Mouse (Mus musculus): ENCODE data around the gene Hnrnpl. TPM values are rescaled to one million over a fixed set of nuclear protein-coding genes. Genes with fewer than 3 reads are reported as not detected.

The Hnrnpl gene
- polyA plus RNA-seq, 1 experiment from 2014 or later, result 425 TPM

DNA sequence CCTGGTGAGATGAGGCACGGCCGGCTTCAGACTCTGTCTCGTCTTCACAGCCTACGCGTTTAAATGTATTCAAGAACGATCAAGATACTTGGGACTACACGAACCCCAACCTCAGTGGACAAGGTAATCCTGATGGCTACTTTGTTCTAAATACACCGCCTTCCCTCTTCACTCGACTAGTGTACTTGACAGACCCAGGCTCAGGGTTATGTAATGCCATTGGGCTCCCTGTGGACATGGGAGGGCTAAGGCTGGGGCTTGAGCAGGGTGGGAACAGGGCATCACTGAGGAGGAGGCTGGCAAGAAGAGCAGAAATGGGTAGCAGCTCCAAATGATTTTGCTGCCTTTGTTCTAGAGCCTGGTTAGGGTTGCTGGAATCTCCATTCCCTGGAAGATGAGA, 6.9 kb downstream of the Hnrnpl start:
- Histone ChIP-seq H3K4me2 (no peak overlapping the region; the same call in 1 of the 2 replicates), H3K9ac (replicated peaks) (no peak overlapping the region), H3K27ac (no peak overlapping the region), H3K4me1 (replicated peaks) (peaks cover 52% of the 10 kb centered on the region), H3K4me3 (replicated peaks) (no peak overlapping the region), H3K9me3 (no peaks in the 10 kb centered on the region), H3K36me3 (peaks cover 86% of the 10 kb centered on the region), H3K27me3 (no peaks in the 10 kb centered on the region)
- ATAC-seq (ENCODE audit: insufficient number of reproducible peaks, insufficient read depth, low FRiP score, low TSS enrichment, low read depth), result no peak
- 89% methylated on average over 9 of the region's 9 CpGs for WGBS

- no peak overlapping the region for H3K27ac ChIP-seq
- peaks cover 52% of the 10 kb centered on the region for H3K4me1 ChIP-seq (replicated peaks)
- peaks cover 96% of the 10 kb centered on the region for H3K36me3 ChIP-seq
- no peak overlapping the region for H3K9ac ChIP-seq (replicated peaks)
- H3K27me3 ChIP-seq, result no peaks in the 10 kb centered on the region
- no peak overlapping the region for H3K4me3 ChIP-seq (replicated peaks)
- no peak overlapping the region for H3K4me2 ChIP-seq
- H3K9me3 ChIP-seq, result no peaks in the 10 kb centered on the region
- ATAC-seq (ENCODE audit: insufficient number of reproducible peaks, insufficient read depth, low FRiP score, low TSS enrichment, low read depth), result no peak
- WGBS, result 88% methylated on average over 9 of the region's 9 CpGs
Measured at GRCm38 (mm10) chr7:28816201-28816600, 7.9 kb downstream of the Hnrnpl start.

DNA sequence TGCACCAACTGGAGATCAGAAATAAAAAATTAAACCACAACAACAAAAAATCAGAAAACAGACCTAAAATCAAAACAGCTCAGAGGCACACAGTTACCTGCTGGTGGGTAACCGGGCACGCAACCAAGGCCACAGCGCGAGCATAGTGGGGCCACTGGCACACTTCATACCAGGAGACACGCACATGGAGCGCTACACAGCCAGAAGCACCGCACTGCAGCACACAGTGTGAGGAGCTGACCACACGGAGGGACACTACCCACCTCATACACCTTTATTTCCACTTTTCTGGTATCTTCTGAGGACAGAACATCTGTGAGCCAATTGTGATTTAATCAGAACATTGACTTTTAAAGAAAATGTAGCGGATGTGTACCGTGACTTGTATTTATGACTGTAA, 8.6 kb downstream of the Hnrnpl start:
- no peak overlapping the region for H3K27ac ChIP-seq
- H3K4me1 ChIP-seq (replicated peaks), result peaks cover 50% of the 10 kb centered on the region
- H3K9me3 ChIP-seq, result no peaks in the 10 kb centered on the region
- no peaks in the 10 kb centered on the region for H3K27me3 ChIP-seq
- H3K36me3 ChIP-seq, result peaks cover 100% of the 10 kb centered on the region
- WGBS, result 95% methylated on average over 10 of the region's 10 CpGs
- H3K4me2 ChIP-seq, result no peak overlapping the region
- ATAC-seq (ENCODE audit: insufficient number of reproducible peaks, insufficient read depth, low FRiP score, low TSS enrichment, low read depth), result no peak
- no peak overlapping the region for H3K4me3 ChIP-seq (replicated peaks)
- no peak overlapping the region for H3K9ac ChIP-seq (replicated peaks)

DNA sequence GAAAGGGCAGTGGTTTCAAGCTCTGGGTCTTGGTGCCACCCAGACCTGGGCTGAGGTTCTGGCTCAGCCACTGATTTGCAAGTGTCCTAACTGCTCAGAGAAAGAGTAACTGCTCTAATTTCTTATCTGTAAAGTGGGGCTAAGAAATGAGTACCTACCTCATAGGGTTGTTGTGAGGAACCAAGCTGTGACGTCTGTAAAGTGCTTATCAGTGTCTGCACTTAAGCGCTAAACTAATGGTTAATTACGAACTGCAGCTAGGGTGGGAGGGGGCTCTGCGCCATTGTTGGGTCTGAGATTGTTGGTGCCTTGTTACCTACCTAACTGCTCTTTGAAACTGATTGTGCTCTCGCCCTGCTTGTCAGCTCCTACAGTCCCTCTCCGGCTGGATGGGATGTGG, 9.2 kb downstream of the Hnrnpl start:
- no peak overlapping the region; the same call in 1 of the 2 replicates for H3K9ac ChIP-seq (replicated peaks)
- H3K4me2 ChIP-seq, result no peak overlapping the region
- no peak overlapping the region for H3K4me3 ChIP-seq (replicated peaks)
- peaks cover 100% of the 10 kb centered on the region for H3K36me3 ChIP-seq
- no peak for ATAC-seq (ENCODE audit: insufficient number of reproducible peaks, insufficient read depth, low FRiP score, low TSS enrichment, low read depth)
- H3K27ac ChIP-seq, result no peak overlapping the region
- WGBS, result 74% methylated on average over 6 of the region's 6 CpGs
- no peaks in the 10 kb centered on the region for H3K9me3 ChIP-seq
- no peaks in the 10 kb centered on the region for H3K27me3 ChIP-seq
- H3K4me1 ChIP-seq (replicated peaks), result peaks cover 44% of the 10 kb centered on the region

DNA sequence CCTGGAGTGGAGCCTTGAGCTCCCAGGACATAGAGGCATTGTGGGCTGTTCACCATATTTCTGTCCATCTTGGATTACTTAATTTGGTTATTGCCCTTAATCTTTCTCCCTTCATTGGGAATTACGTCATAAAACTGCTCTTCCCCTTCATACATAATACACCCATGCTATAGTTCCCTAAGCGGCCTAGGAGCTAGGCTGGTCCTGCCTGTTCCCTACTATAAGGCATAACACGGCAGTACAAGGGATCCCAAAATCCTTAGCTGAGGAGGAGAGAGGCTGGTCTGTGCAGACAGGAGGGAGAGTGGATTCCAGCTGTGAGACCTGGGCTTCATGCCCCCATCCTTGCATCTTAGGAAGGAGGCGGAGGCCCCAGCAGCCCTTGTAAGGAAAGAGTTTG, 9.6 kb downstream of the Hnrnpl start:
- no peak overlapping the region for H3K4me2 ChIP-seq
- ATAC-seq (ENCODE audit: insufficient number of reproducible peaks, insufficient read depth, low FRiP score, low TSS enrichment, low read depth), result no peak
- H3K36me3 ChIP-seq, result peaks cover 100% of the 10 kb centered on the region
- no peak overlapping the region; the same call in 1 of the 2 replicates for H3K9ac ChIP-seq (replicated peaks)
- no peaks in the 10 kb centered on the region for H3K9me3 ChIP-seq
- no peak overlapping the region for H3K4me3 ChIP-seq (replicated peaks)
- WGBS, result 84% methylated on average over 4 of the region's 4 CpGs
- H3K4me1 ChIP-seq (replicated peaks), result peaks cover 39% of the 10 kb centered on the region
- no peaks in the 10 kb centered on the region for H3K27me3 ChIP-seq
- no peak overlapping the region for H3K27ac ChIP-seq

DNA sequence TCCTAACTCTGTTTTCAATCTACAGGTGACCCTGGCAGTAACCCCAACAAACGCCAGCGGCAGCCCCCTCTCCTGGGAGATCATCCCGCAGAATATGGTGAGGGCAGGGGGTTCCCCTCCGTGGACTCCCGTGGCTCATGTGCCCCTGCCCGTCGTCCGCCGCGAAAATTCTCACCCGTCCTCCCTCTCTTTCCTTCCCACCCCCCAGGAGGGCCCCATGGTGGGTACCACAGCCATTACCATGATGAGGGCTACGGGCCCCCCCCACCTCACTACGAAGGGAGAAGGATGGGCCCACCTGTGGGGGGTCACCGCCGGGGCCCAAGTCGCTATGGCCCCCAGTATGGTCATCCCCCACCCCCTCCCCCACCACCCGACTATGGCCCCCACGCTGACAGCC, 10.1 kb downstream of the Hnrnpl start:
- Histone ChIP-seq H3K4me1 (replicated peaks) (peaks cover 37% of the 10 kb centered on the region), H3K9ac (replicated peaks) (no peak overlapping the region), H3K9me3 (no peaks in the 10 kb centered on the region), H3K36me3 (peaks cover 99% of the 10 kb centered on the region), H3K27ac (no peak overlapping the region), H3K4me2 (no peak overlapping the region), H3K27me3 (no peaks in the 10 kb centered on the region), H3K4me3 (replicated peaks) (no peak overlapping the region)
- WGBS, result 88% methylated on average over 18 of the region's 18 CpGs
- no peak for ATAC-seq (ENCODE audit: insufficient number of reproducible peaks, insufficient read depth, low FRiP score, low TSS enrichment, low read depth)

DNA sequence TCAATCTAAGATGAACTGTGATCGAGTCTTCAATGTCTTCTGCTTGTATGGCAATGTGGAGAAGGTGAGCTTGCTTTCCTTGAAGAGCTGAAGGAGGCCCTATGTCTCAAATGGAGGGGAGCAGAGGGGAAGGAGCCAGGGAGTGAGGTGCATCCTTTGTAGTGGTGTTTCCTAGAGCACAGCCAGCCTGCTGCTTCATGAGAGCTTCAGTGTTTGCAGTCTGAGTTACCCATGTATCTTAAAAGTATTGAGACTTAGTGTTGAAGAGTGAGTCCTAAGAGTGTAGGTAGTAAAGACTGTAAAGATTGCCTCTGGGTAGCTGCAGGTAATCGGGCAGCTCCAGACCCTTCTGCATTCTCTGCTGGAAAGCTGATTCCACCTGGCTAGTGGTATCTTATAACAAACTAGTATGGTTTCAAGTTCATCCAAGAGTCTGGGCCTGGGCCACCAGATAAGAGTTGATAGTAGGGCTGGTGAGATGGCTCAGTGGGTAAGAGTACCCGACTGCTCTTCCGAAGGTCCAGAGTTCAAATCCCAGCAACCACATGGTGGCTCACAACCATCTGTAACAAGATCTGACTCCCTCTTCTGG, 10.6 kb downstream of the Hnrnpl start:
- Histone ChIP-seq H3K9me3 (no peaks in the 10 kb centered on the region), H3K4me1 (replicated peaks) (peaks cover 33% of the 10 kb centered on the region), H3K36me3 (peaks cover 94% of the 10 kb centered on the region), H3K9ac (replicated peaks) (no peak overlapping the region), H3K4me2 (no peak overlapping the region), H3K27me3 (no peaks in the 10 kb centered on the region), H3K27ac (no peak overlapping the region), H3K4me3 (replicated peaks) (no peak overlapping the region)
- 88% methylated on average over 4 of the region's 4 CpGs for WGBS
- no peak for ATAC-seq (ENCODE audit: insufficient number of reproducible peaks, insufficient read depth, low FRiP score, low TSS enrichment, low read depth)

- Histone ChIP-seq H3K36me3 (peaks cover 88% of the 10 kb centered on the region), H3K4me3 (replicated peaks) (no peak overlapping the region), H3K9ac (replicated peaks) (no peak overlapping the region), H3K4me2 (no peak overlapping the region), H3K4me1 (replicated peaks) (peaks cover 28% of the 10 kb centered on the region), H3K27ac (no peak overlapping the region), H3K27me3 (no peaks in the 10 kb centered on the region), H3K9me3 (no peaks in the 10 kb centered on the region)
- no peak for ATAC-seq (ENCODE audit: insufficient number of reproducible peaks, insufficient read depth, low FRiP score, low TSS enrichment, low read depth)
- WGBS, result 90% methylated on average over 4 of the region's 4 CpGs
Measured at GRCm38 (mm10) chr7:28819571-28819970, 11.2 kb downstream of the Hnrnpl start.

GRCm38 (mm10) chr7:28820358-28821260, 12.3 kb downstream of the Hnrnpl start:
- no peaks in the 10 kb centered on the region for H3K9me3 ChIP-seq
- H3K4me3 ChIP-seq (replicated peaks), result no peak overlapping the region
- peaks cover 77% of the 10 kb centered on the region for H3K36me3 ChIP-seq
- H3K27ac ChIP-seq, result peak overlapping the region; percentile 23; the same call in 1 of the 2 replicates
- peaks cover 20% of the 10 kb centered on the region for H3K4me1 ChIP-seq (replicated peaks)
- H3K27me3 ChIP-seq, result no peaks in the 10 kb centered on the region
- H3K9ac ChIP-seq (replicated peaks), result no peak overlapping the region
- ATAC-seq (ENCODE audit: insufficient number of reproducible peaks, insufficient read depth, low FRiP score, low TSS enrichment, low read depth), result no peak
- 87% methylated on average over 12 of the region's 12 CpGs for WGBS
- no peak overlapping the region for H3K4me2 ChIP-seq

- Histone ChIP-seq H3K9ac (replicated peaks) (no peak overlapping the region), H3K4me2 (no peak overlapping the region), H3K36me3 (peaks cover 72% of the 10 kb centered on the region), H3K27ac (peak overlapping the region; percentile 41; the same call in 1 of the 2 replicates), H3K9me3 (no peaks in the 10 kb centered on the region), H3K4me3 (replicated peaks) (no peak overlapping the region), H3K27me3 (no peaks in the 10 kb centered on the region), H3K4me1 (replicated peaks) (peaks cover 19% of the 10 kb centered on the region)
- 74% methylated on average over 10 of the region's 10 CpGs for WGBS
- ATAC-seq (ENCODE audit: insufficient number of reproducible peaks, insufficient read depth, low FRiP score, low TSS enrichment, low read depth), result no peak
Measured at GRCm38 (mm10) chr7:28821261-28821831, 13.0 kb downstream of the Hnrnpl start.

DNA sequence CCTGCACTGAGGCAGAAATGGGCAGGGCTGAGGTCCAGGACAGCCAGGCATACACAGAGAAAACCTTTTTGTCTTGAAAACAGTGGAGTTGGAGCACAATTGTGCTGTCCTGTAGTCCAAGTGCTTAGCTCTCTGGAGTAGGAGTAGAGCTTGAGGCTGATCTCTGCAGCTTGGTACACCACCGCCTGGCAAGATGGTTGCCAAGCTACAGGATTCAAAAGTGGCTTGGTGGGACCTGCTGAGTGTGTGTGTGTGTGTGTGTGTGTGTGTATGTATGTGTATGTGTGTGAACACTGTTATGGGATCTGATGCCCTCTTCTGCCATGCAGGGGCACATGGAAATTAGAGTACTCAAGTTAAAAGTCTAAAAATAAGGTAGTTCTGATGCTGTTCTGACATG, 14.2 kb downstream of the Hnrnpl start:
- Histone ChIP-seq H3K27me3 (no peaks in the 10 kb centered on the region), H3K36me3 (peaks cover 61% of the 10 kb centered on the region), H3K4me3 (replicated peaks) (no peak overlapping the region), H3K9me3 (no peaks in the 10 kb centered on the region), H3K4me2 (no peak overlapping the region), H3K4me1 (replicated peaks) (peaks cover 13% of the 10 kb centered on the region), H3K9ac (replicated peaks) (no peak overlapping the region), H3K27ac (peak overlapping the region; percentile 25; the same call in 1 of the 2 replicates)
- ATAC-seq (ENCODE audit: insufficient number of reproducible peaks, insufficient read depth, low FRiP score, low TSS enrichment, low read depth), result no peak
- WGBS, result 71% methylated on average over 1 of the region's 1 CpGs
